ENCODE assay signal across 39 mouse cellular contexts in genomic region chr10:75829529-75830274, GRCm38 (mm10). TPM values are rescaled to one million over a fixed set of nuclear protein-coding genes. Genes with fewer than 3 reads are reported as not detected.
"Had no signal": no experiment of that assay in that cellular context is flagged by ENCODE, and none has a peak within 500 bp of the region (broad histone marks: within the 10 kb centered on the region; RNA-seq: fewer than 3 reads in every experiment).

No protein-coding gene starts in this region.

- DNase-seq: gastrocnemius, postnatal 14 days; gastrocnemius, postnatal 36 days; heart, postnatal 10 days; heart, postnatal 4 days; kidney, adult 18-20 months; kidney, adult 8-10 months; kidney, postnatal 10 days; kidney, postnatal 25 days; kidney, postnatal 4 days; liver; liver, embryonic 13.5 days had no signal

- H3K9ac ChIP-seq: heart, embryonic 12.5 days; hindbrain, embryonic 12.5 days; hindbrain, embryonic 14.5 days; intestine, embryonic 15.5 days; limb, embryonic 12.5 days; liver, embryonic 13.5 days; liver, embryonic 15.5 days had no signal

- H3K27ac ChIP-seq: heart, embryonic 10.5 days; hindbrain, embryonic 10.5 days; hindbrain, embryonic 12.5 days; hindbrain, embryonic 14.5 days; intestine, embryonic 15.5 days; layer of hippocampus, adult 2 months; limb, embryonic 10.5 days; limb, embryonic 12.5 days; liver, embryonic 13.5 days; liver, embryonic 15.5 days had no signal

- H3K36me3 ChIP-seq: heart, embryonic 10.5 days; heart, embryonic 12.5 days; hindbrain, embryonic 10.5 days; hindbrain, embryonic 12.5 days; intestine, embryonic 15.5 days; limb, embryonic 10.5 days; limb, embryonic 12.5 days; liver, embryonic 13.5 days; liver, embryonic 15.5 days had no signal

- H3K9me3 ChIP-seq: heart, embryonic 10.5 days; hindbrain, embryonic 10.5 days; hindbrain, embryonic 12.5 days; intestine, embryonic 15.5 days; limb, embryonic 10.5 days; limb, embryonic 12.5 days; liver, embryonic 13.5 days; liver, embryonic 15.5 days had no signal

- H3K4me2 ChIP-seq: heart, embryonic 12.5 days; hindbrain, embryonic 12.5 days; hindbrain, embryonic 14.5 days; intestine, embryonic 15.5 days; limb, embryonic 12.5 days; liver, embryonic 11.5 days; liver, embryonic 13.5 days; liver, embryonic 15.5 days had no signal

- H3K4me3 ChIP-seq: heart, embryonic 10.5 days; heart, embryonic 12.5 days; hindbrain, embryonic 10.5 days; hindbrain, embryonic 12.5 days; intestine, embryonic 15.5 days; layer of hippocampus, adult 2 months; left cerebral cortex, adult 2 months; limb, embryonic 10.5 days; limb, embryonic 12.5 days; liver, embryonic 13.5 days; liver, embryonic 15.5 days had no signal

- H3K27me3 ChIP-seq: heart, embryonic 12.5 days; intestine, embryonic 15.5 days had no signal

RNA-seq across cellular contexts. Expression of gene Gstt4, which starts 7.4 kb away (rescaled TPM):
- total RNA-seq: gastrocnemius, adult 8-10 months; gastrocnemius, postnatal 14 days; gastrocnemius, postnatal 36 days; granulocyte monocyte progenitor cell, adult 5-6 weeks; heart, adult 8-10 months; heart, postnatal 10 days; heart, postnatal 25 days; heart, postnatal 4 days; layer of hippocampus, adult 2 months; layer of hippocampus, postnatal 10 days; layer of hippocampus, postnatal 25 days; left cerebral cortex, adult 2 months; left cerebral cortex, postnatal 14 days; left cerebral cortex, postnatal 36 days had no signal
- polyA plus RNA-seq: heart, embryonic 10.5 days; heart, embryonic 12.5 days; heart, embryonic 14.5 days; heart, embryonic 16.5 days; hindbrain, embryonic 10.5 days; hindbrain, embryonic 12.5 days; hindbrain, embryonic 14.5 days; hindbrain, embryonic 16.5 days; inflammation-experienced regulatory T-cells, adult 6 months; intestine, embryonic 15.5 days; intestine, postnatal 0 days; kidney, embryonic 14.5 days; kidney, embryonic 16.5 days; limb, embryonic 10.5 days; limb, embryonic 12.5 days; limb, embryonic 14.5 days; liver, embryonic 11.5 days; liver, embryonic 13.5 days; liver, embryonic 15.5 days had no signal

RNA-seq across cellular contexts. Expression of gene Gstt1, which starts 31.3 kb away (rescaled TPM):
- total RNA-seq: granulocyte monocyte progenitor cell, adult 5-6 weeks had no signal
